Mouse (Mus musculus) olfactory bulb, adult 2 months (tissue): ENCODE measurements at regions not wholly inside any gene's neighbourhood (a gene's known extent, or its start where the extent isn't known, plus 50 kb on each side); places are given as distances from the start of the nearest gene placed in this dataset.

Experiments
- CTCF ChIP-seq: fragments of 200-500 bp; IDR thresholded peaks from 2 replicates; pipeline ENCODE4 v1.5.1; 2012; ENCODE audit warnings: low read depth, mild to moderate bottlenecking, low read length, moderate library complexity; ENCODE audit not compliant: insufficient read depth
- POLR2A ChIP-seq: fragments of 200-500 bp; IDR thresholded peaks from 2 replicates; pipeline ENCODE4 v1.6.1; 2012; ENCODE audit warnings: mild to moderate bottlenecking, low read depth, low read length, moderate library complexity; ENCODE audit not compliant: insufficient read depth

DNA sequence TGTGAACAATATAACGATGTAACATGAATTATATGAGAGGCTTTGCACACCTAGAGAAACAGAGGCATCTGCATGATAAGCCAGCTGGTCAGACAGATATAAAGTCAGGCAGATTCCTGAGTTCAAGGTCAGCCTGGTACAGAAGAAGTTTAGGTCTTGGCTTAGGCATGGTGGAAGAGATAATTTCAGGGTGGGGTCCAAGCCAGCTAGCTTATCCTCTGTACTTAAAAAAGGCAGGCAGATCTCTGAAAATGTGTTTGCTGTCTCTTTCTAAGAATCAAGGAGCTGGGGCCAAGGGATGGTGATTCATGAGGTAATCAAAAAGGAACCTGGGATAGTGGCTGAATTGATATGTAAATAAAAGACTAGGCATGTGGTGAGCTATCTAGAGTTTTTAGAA is 2227.1 kb upstream of the Gm7489 start:
- TF ChIP-seq POLR2A (no peak), CTCF (no peak)
